Mouse (Mus musculus): ENCODE data around the gene Rasgrf2. TPM values are rescaled to one million over a fixed set of nuclear protein-coding genes. Genes with fewer than 3 reads are reported as not detected.

Rasgrf2 gene
- polyA plus RNA-seq, 1 experiment from 2014 or later, result 0.19 TPM

- 68% methylated on average over 7 of the region's 7 CpGs for WGBS (ENCODE audit: insufficient replicate concordance)
- no peaks in the 10 kb centered on the region for H3K4me1 ChIP-seq
- H3K27ac ChIP-seq, result no peak overlapping the region
- no peaks in the 10 kb centered on the region for H3K27me3 ChIP-seq (replicated peaks)
- H3K36me3 ChIP-seq, result no peaks in the 10 kb centered on the region
- no peak overlapping the region for H3K4me3 ChIP-seq
- no peaks in the 10 kb centered on the region for H3K9me3 ChIP-seq (replicated peaks)
- H3K9ac ChIP-seq, result no peak overlapping the region
- no peak for ATAC-seq
- H3K4me2 ChIP-seq, result no peak overlapping the region
Measured at GRCm38 (mm10) chr13:91858835-91859234, 272.6 kb downstream of the Rasgrf2 start.

GRCm38 (mm10) chr13:91857427-91857826 lies 274.0 kb downstream of the Rasgrf2 start:
- Histone ChIP-seq H3K36me3 (no peaks in the 10 kb centered on the region), H3K9me3 (replicated peaks) (no peaks in the 10 kb centered on the region), H3K4me3 (no peak overlapping the region), H3K27ac (no peak overlapping the region), H3K27me3 (replicated peaks) (no peaks in the 10 kb centered on the region), H3K4me2 (no peak overlapping the region), H3K9ac (no peak overlapping the region), H3K4me1 (no peaks in the 10 kb centered on the region)
- 47% methylated on average over 8 of the region's 8 CpGs for WGBS (ENCODE audit: insufficient replicate concordance)
- ATAC-seq, result no peak

GRCm38 (mm10) chr13:91854412-91854811 lies 277.0 kb downstream of the Rasgrf2 start:
- H3K4me1 ChIP-seq, result no peaks in the 10 kb centered on the region
- WGBS (ENCODE audit: insufficient replicate concordance), result 59% methylated on average over 3 of the region's 3 CpGs
- H3K4me3 ChIP-seq, result no peak overlapping the region
- no peaks in the 10 kb centered on the region for H3K27me3 ChIP-seq (replicated peaks)
- ATAC-seq, result no peak
- H3K36me3 ChIP-seq, result no peaks in the 10 kb centered on the region
- H3K9ac ChIP-seq, result no peak overlapping the region
- no peak overlapping the region for H3K27ac ChIP-seq
- no peak overlapping the region for H3K4me2 ChIP-seq
- no peaks in the 10 kb centered on the region for H3K9me3 ChIP-seq (replicated peaks)

Other genes with a start within 250 kb of the Rasgrf2 start
- gene Gm20379, start 174.3 kb upstream of the Rasgrf2 start, polyA plus RNA-seq (2016; fragmentation: Nextera tagmentation; extraction: Ambion mirVana), result 0.50 and 0.61 TPM in 2 replicates
- 19.3 and 19.9 TPM in 2 replicates for gene Dhfr, start 223.1 kb upstream of the Rasgrf2 start, polyA plus RNA-seq (2016; fragmentation: Nextera tagmentation; extraction: Ambion mirVana)
- 15.8 and 18.1 TPM in 2 replicates for gene Msh3, start 223.3 kb upstream of the Rasgrf2 start, polyA plus RNA-seq (2016; fragmentation: Nextera tagmentation; extraction: Ambion mirVana)

Data from liver, embryonic 12.5 days (tissue).